Mouse (Mus musculus): Measurements from ENCODE around the gene Stx6. TPM values are rescaled to one million over a fixed set of nuclear protein-coding genes. Genes with fewer than 3 reads are reported as not detected.
A peak's percentile ranks its signal among the peaks of the same experiment; 100 is the strongest.
"Not testable (repeated sequence)": the region's sequence is repeated elsewhere in the genome, so short reads cannot be mapped to it uniquely, and the experiment has no call there.

The Stx6 gene
- polyA plus RNA-seq, 1 experiment from 2014 or later, result 46.7 TPM

DNA sequence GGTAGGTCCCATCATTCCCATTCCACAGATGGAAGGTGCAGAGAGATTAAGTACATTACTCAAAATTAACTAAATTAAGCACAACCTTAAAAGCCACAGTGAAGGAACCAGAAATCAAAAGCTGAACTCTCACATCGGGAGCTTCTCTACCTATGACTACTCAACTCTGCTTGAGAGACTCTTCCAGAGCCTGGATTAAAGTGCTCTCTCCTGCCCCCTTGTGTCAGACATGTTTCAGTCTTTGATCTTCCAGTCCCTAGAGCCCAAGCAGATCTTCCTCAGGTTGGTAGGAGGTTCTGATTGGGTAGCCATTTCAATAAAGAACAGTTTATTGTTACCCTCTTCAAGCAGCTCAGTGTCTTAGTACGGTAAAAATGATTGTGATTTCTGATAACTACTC lies 18.4 kb upstream of the Stx6 start:
- no peak overlapping the region for H3K4me3 ChIP-seq (ENCODE audit: inconsistent target)
- WGBS (ENCODE audit: missing documents), result 53% methylated on average over 2 of the region's 2 CpGs
- peaks cover 8% of the 10 kb centered on the region; the same call in 1 of the 2 replicates for H3K36me3 ChIP-seq (ENCODE audit: inconsistent target)
- H3K27ac ChIP-seq, result no peak overlapping the region
- H3K79me2 ChIP-seq (ENCODE audit: inconsistent target), result peaks cover 6% of the 10 kb centered on the region; the same call in 1 of the 2 replicates

DNA sequence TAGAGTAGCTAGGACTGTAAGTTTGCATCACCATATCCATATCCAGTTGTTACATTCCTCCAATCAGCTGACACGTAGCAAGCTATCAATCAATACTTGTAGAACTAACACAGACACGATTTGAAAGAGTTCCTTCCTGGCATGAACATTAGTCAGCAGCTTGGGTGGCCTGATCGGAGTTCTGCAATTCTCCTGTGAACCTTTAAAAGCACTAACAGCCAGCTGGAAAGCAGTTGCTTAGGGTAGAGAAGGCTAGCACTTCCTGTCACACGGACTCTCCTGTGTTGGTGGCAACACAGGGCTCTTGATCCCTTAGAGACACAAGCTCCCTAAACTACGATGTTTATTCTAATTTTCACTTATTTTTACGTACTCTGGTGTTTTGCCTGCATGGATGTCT lies 12.9 kb upstream of the Stx6 start:
- 1% methylated on average over 6 of the region's 6 CpGs for WGBS (ENCODE audit: missing documents)
- no peaks in the 10 kb centered on the region; the same call in 1 of the 2 replicates for H3K79me2 ChIP-seq (ENCODE audit: inconsistent target)
- peak overlapping the region; percentile 56 for H3K4me3 ChIP-seq (ENCODE audit: inconsistent target)
- peak overlapping the region; percentile 61 for H3K27ac ChIP-seq
- H3K36me3 ChIP-seq (ENCODE audit: inconsistent target), result no peaks in the 10 kb centered on the region

DNA sequence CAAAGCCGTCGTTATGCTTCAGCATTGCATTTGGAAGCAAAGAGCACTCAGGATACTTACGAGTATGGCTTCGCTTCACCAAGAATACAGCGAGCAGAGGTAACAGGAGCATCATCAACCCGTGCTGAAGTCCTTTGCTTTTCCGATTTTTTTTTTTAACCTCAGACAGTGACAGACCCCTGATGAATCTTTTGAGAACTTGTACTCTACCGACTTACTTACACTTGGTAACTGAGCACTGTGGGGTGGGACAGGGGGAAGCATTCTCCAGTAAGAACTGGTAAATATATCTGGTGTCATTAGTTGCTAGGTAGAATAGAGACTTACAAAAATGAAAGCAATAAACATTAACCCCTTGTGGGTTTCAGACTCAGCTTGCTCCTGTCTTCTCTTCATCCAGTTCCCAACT lies 11.9 kb upstream of the Stx6 start, which contains the start of gene Mr1:
Gene Mr1, minus strand, starts transcription at position 243 of the 409 bp plus-strand sequence.
- no peaks in the 10 kb centered on the region; the same call in 1 of the 2 replicates for H3K79me2 ChIP-seq (ENCODE audit: inconsistent target)
- no peaks in the 10 kb centered on the region for H3K36me3 ChIP-seq (ENCODE audit: inconsistent target)
- WGBS (ENCODE audit: missing documents), result 2% methylated on average over 8 of the region's 8 CpGs
- H3K27ac ChIP-seq, result peak within 1 kb of the TSS; percentile 61
- H3K4me3 ChIP-seq (ENCODE audit: inconsistent target), result peak within 1 kb of the TSS; percentile 56

DNA sequence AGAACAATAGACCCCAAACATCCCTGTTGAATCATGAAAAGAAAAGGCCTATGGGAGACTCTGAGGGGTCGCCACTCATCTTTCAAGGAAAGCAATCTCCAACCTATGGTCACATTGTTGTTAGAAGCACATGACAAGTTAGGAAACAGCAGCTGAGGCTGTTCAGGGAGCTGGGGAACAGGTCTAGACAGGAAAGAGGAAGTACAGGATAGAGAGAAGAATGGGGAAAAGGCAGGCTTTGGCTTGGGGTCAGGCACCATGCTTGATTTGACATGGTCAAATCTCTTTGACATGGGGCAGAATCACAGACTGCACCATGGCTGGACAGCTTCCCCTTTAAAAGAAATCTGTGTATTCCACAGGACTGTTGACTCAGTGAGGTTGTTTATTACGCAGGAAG lies 11.3 kb upstream of the Stx6 start:
- peak overlapping the region; percentile 61 for H3K27ac ChIP-seq
- no peaks in the 10 kb centered on the region; the same call in 1 of the 2 replicates for H3K79me2 ChIP-seq (ENCODE audit: inconsistent target)
- no peaks in the 10 kb centered on the region for H3K36me3 ChIP-seq (ENCODE audit: inconsistent target)
- 77% methylated on average over 2 of the region's 2 CpGs for WGBS (ENCODE audit: missing documents)
- no peak overlapping the region for H3K4me3 ChIP-seq (ENCODE audit: inconsistent target)

DNA sequence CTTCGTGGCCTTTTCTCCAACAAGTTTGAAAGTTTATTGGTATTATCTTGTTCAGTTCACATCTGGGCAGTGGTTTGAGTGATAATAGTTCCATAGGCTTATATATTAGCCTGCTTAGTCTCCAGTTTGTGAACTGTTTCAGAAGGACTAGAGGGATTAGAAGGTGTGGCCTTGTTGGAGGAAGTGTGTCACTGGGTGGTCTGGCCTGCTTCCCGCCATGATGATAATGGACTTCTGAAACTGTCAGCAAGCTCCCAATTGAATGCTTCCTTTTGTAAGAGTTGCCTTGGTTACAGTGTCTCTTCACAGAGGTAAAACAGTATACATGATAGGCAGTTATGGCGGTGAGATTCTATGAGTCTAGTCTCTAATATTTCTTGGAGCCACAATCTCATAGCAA lies 9.1 kb upstream of the Stx6 start:
- WGBS (ENCODE audit: missing documents), result 95% methylated on average over 3 of the region's 3 CpGs
- no peak overlapping the region for H3K27ac ChIP-seq
- H3K4me3 ChIP-seq (ENCODE audit: inconsistent target), result no peak overlapping the region
- H3K79me2 ChIP-seq (ENCODE audit: inconsistent target), result no peaks in the 10 kb centered on the region
- H3K36me3 ChIP-seq (ENCODE audit: inconsistent target), result no peaks in the 10 kb centered on the region

DNA sequence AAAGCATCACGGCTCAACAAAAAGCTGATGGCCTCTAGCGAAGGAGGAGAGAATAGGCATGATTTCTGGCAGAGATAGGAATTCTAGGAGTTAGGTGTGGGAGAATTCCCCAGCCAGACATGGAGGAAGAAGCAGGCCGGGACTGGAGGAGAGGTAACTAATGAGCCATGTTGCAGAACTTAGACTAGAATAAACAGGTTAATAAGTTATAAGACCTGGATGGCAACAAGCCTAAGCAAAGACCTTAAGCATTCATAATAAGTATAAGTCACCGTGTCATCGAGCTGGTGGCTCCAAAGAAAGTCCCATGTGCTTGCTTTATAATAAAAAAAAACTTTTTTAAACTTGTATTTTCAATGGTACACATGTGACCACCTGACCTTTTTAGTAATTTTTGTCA lies 7.7 kb upstream of the Stx6 start:
- whole genome bisulfite sequencing (ENCODE audit: missing documents), result 95% methylated on average over 5 of the region's 5 CpGs
- H3K4me3 ChIP-seq (ENCODE audit: inconsistent target), result no peak overlapping the region
- no peaks in the 10 kb centered on the region for H3K79me2 ChIP-seq (ENCODE audit: inconsistent target)
- H3K36me3 ChIP-seq (ENCODE audit: inconsistent target), result no peaks in the 10 kb centered on the region
- H3K27ac ChIP-seq, result no peak overlapping the region

DNA sequence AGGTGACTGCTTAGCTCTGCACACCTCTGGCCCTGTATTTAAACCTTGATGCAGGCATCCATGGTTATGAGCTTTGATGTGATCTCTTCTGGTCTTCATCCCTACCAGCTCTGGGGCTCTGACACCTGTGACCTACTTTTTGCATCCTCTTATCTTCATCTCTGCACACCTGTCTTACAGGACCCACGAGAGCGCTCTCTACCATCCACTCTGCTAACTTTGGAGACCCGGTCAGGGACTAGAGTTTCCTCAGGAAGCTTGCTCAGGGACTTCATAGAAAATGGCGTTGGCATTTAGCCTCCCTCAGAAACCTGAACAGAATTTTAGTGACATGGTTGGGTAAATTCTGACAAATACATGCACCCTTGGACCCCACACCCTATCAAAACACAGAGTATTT lies 4.6 kb upstream of the Stx6 start:
- 78% methylated on average over 4 of the region's 4 CpGs for WGBS (ENCODE audit: missing documents)
- no peak overlapping the region for H3K4me3 ChIP-seq (ENCODE audit: inconsistent target)
- no peak overlapping the region for H3K27ac ChIP-seq
- no peaks in the 10 kb centered on the region for H3K79me2 ChIP-seq (ENCODE audit: inconsistent target)
- no peaks in the 10 kb centered on the region for H3K36me3 ChIP-seq (ENCODE audit: inconsistent target)

DNA sequence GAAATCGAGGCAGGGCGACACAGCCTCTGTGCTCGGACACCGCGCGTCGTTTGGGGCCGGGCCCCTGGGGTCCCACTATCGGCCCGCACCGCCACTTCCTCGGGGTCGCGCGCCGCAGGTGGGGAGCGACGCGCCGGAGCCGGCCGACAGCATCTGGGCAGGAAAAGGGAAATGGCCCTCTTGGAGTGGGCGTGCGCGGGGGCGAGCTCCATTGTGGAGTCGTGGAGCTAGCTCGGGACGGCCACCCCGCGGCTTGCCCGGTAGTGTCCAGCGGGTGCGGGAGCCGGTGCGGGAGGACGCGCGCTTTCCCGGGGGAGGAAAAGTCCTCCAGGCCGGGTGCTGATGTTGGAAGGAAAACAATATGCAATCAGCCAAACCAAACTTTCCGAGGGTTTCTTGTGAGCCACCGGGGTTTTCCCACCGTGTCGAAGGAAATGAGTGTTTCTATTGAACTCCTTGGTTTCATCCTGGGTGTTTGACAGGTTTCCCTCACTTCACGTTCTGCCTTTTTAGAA lies 512 bp downstream of the Stx6 start:
- under 1% methylated on average over 46 of the region's 46 CpGs for WGBS (ENCODE audit: missing documents)
- Histone ChIP-seq H3K4me3 (ENCODE audit: inconsistent target) (peak overlapping the region; percentile 32), H3K79me2 (ENCODE audit: inconsistent target) (peaks cover 46% of the 10 kb centered on the region), H3K27ac (no peak overlapping the region), H3K36me3 (ENCODE audit: inconsistent target) (no peaks in the 10 kb centered on the region)

DNA sequence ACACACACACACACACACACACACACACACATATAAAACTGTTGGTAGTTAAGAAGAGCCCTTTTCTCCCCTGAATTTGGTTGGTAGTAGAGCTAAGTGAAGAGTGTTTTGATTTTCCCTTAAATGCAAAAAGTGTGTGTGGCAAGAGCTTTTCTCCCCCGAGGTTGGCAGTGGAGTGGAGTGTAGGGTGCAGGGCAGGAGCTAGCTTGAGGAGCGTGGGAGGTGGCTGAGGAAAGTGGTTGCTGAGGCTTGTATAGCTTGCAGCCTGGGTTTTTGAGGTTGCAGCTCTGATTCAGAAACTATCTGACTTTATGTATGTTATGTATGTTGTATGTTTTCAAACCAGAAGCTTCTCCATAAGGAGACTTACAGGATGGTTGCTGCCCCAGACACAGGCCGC lies 8.9 kb downstream of the Stx6 start:
- Histone ChIP-seq H3K27ac (no peak overlapping the region), H3K4me3 (ENCODE audit: inconsistent target) (no peak overlapping the region), H3K36me3 (ENCODE audit: inconsistent target) (no peaks in the 10 kb centered on the region), H3K79me2 (ENCODE audit: inconsistent target) (peaks cover 96% of the 10 kb centered on the region; the same call in 1 of the 2 replicates)
- 74% methylated on average over 3 of the region's 3 CpGs for WGBS (ENCODE audit: missing documents)

DNA sequence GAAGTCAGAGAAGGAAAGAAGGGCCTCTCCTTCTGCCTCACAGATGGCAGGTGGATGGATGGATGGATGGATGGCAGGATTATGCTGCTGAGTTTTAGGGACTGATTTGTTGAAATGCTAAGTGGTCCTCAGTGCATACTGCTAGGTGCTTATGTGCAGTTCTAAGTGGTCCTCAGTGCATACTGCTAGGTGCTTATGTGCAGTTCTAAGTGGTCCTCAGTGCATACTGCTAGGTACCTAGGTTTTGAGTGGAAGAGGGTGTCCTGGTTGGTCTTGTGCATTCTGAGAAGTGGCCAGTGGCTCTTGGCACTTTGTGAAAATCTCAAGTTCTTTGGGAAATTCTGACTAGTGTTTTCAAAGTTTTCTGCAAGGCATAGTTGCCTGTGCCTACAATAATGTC lies 11.4 kb downstream of the Stx6 start:
- no peak overlapping the region for H3K4me3 ChIP-seq (ENCODE audit: inconsistent target)
- H3K36me3 ChIP-seq (ENCODE audit: inconsistent target), result no peaks in the 10 kb centered on the region
- H3K79me2 ChIP-seq (ENCODE audit: inconsistent target), result peaks cover 80% of the 10 kb centered on the region; the same call in 1 of the 2 replicates
- H3K27ac ChIP-seq, result no peak overlapping the region

DNA sequence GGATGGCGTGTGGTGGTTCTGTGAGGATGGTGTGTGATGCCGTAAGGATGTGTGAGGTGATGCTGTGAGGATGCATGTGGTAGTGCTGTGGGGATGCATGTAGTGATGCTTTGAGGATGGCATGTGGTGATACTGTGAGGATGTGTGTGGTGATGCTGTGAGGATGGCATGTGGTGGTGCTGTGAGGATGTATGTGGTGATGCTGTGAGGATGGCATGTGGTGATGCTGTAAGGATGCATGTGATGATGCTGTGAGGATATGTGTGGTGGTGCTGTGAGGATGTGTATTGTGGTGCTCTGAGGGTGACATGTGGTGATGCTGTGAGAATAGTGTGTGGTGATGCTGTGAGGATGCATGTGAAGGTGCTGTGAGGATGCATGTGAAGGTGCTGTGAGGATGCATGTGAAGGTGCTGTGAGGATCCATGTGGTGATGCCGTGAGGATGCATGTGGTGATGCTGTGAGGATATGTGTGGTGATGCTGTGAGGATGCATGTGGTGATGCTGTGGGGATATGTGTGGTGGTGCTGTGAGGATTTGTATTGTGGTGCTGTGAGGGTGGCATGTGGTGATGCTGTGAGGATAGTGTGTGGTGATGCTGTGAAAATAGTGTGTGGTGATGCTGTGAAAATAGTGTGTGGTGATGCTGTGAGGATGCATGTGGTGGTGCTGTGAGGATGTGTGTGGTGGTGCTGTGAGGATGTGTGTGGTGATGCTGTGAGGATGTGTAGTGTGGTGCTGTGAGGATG lies 14.6 kb downstream of the Stx6 start:
- H3K79me2 ChIP-seq (ENCODE audit: inconsistent target), result peaks cover 53% of the 10 kb centered on the region; the same call in 1 of the 2 replicates
- H3K4me3 ChIP-seq (ENCODE audit: inconsistent target), result no peak overlapping the region
- 98% methylated on average over 3 of the region's 3 CpGs for WGBS (ENCODE audit: missing documents)
- no peak overlapping the region for H3K27ac ChIP-seq
- H3K36me3 ChIP-seq (ENCODE audit: inconsistent target), result no peaks in the 10 kb centered on the region

DNA sequence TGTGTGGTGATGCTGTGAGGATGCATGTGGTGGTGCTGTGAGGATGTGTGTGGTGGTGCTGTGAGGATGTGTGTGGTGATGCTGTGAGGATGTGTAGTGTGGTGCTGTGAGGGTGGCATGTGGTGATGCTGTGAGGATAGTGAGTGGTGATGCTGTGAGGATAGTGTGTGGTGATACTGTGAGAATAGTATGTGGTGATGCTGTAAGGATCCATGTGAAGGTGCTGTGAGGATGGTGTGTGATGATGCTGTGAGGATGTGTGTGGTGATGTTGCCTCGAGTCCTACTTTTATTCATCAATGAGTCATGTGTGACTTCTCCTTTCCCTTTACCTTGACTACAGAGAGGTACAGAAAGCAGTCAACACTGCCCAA lies 15.1 kb downstream of the Stx6 start:
- WGBS (ENCODE audit: missing documents), result 82% methylated on average over 1 of the region's 1 CpGs

DNA sequence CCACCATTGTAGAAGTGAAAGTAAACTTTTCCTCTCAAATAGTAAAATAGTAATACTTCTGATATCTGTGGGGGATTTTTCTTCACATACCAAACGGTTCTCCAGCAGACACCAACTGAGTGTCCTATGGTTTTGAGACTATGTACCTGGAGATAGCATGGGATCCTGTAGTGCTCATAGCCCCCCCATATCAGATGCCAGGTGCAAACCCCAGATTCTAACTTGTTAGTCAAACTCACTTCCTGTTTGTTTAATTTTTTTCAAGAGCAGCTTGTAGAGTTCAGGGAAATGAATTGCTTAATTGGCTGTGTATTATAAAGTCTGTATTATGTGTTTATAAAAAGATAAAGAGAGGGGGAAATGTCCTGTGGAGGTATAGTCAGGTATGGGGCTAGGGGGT lies 15.9 kb downstream of the Stx6 start:
- Histone ChIP-seq H3K36me3 (ENCODE audit: inconsistent target) (no peaks in the 10 kb centered on the region), H3K79me2 (ENCODE audit: inconsistent target) (peaks cover 39% of the 10 kb centered on the region; the same call in 1 of the 2 replicates), H3K4me3 (ENCODE audit: inconsistent target) (no peak overlapping the region), H3K27ac (no peak overlapping the region)
- 20% methylated on average over 1 of the region's 1 CpGs for WGBS (ENCODE audit: missing documents)

More for the DNA sequence above, 15.1 kb downstream of the Stx6 start:
- not testable (repeated sequence) for H3K27ac ChIP-seq; H3K36me3 ChIP-seq (ENCODE audit: inconsistent target); H3K4me3 ChIP-seq (ENCODE audit: inconsistent target)
- H3K79me2 ChIP-seq (ENCODE audit: inconsistent target), result peaks cover 47% of the 10 kb centered on the region; the same call in 1 of the 2 replicates

DNA sequence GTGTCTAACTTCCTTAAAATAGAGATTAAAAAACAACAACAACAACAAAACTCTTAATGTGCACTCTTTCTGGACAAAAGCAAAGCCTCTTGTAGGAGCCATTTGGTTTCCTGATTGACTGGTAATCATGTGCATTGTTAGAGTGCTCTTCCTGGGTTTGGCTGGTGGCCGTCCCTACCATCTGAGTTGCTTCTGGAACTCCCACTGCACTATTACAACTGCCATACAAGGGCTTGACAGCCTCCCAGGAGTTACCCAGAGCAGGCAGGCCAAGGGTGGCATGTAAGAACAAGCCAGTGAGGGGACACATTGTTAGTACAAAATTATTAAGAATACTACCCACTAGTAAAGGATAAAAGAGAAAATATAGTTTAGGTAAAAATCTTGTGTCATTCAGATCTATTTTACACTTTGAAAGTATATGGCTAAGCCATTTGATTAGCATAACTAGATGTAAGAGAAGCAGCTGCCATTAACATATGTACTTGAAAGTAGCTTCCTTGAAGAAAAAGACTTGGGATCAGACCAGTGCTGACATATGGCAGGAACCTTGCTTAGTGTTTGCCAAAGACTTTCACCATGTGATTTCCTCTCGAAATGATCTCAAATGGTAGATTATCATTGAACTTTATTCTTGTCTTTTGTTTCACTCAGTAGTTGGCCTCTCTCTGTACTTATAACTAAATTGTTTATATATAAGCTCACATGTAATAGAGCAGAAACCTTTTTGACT lies 19.8 kb downstream of the Stx6 start:
- Histone ChIP-seq H3K4me3 (ENCODE audit: inconsistent target) (no peak overlapping the region), H3K27ac (no peak overlapping the region), H3K79me2 (ENCODE audit: inconsistent target) (no peaks in the 10 kb centered on the region; the same call in 1 of the 2 replicates), H3K36me3 (ENCODE audit: inconsistent target) (no peaks in the 10 kb centered on the region)
- 90% methylated on average over 2 of the region's 2 CpGs for WGBS (ENCODE audit: missing documents)

DNA sequence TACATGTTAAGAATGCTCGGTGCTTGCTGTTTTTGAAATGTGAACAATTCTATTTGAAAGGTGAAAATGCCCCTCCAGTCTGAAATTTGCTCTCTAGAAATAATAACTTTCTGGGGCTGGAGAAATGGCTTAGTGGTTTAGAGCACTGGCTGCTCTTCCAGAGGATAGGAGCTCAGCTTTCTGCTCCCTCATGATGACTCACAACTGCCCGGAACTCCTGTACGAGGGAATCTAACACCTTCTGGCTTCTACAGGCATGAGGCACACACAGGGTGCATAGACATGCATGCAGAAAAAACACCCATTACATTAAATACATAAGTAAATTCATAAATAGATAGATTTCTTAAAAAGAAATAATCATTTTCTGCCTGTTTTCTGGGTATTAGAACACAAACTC lies 25.7 kb downstream of the Stx6 start:
- Histone ChIP-seq H3K27ac (no peak overlapping the region), H3K79me2 (ENCODE audit: inconsistent target) (no peaks in the 10 kb centered on the region), H3K4me3 (ENCODE audit: inconsistent target) (no peak overlapping the region), H3K36me3 (ENCODE audit: inconsistent target) (peaks cover 20% of the 10 kb centered on the region)
- WGBS (ENCODE audit: missing documents), result 94% methylated on average over 3 of the region's 3 CpGs

Data from macrophage (primary cell).